Mouse (Mus musculus) intestine, embryonic 14.5 days (tissue): ENCODE measurements around the gene Ptprg. TPM values are rescaled to one million over a fixed set of nuclear protein-coding genes. Genes with fewer than 3 reads are reported as not detected.

Experiments
- ATAC-seq: fragments of 200-750 bp; cut with Nextera tagmentation; replicated peaks from 2 replicates; pipeline ENCODE4 v1.8.0; 2017; ENCODE audit warnings: low read depth, moderate number of reproducible peaks, moderate TSS enrichment, moderate library complexity; ENCODE audit not compliant: low FRiP score, low TSS enrichment
- DNase-seq: peaks from one replicate; pipeline ENCODE4 v3.0.0-alpha.2; 2018; ENCODE audit warnings: low spot score
- H3K27ac ChIP-seq: fragments of 300-500 bp; sonication (generic); 2 replicates; pipeline ENCODE4 v1.5.1; 2014; ENCODE audit warnings: low read depth, mild to moderate bottlenecking, control low read depth
- H3K27me3 ChIP-seq: fragments of 300-500 bp; sonication (generic); replicated peaks from 2 replicates; pipeline ENCODE4 v1.6.1; 2014; ENCODE audit warnings: low read length, control low read depth; ENCODE audit not compliant: control insufficient read depth, insufficient read depth
- H3K36me3 ChIP-seq: fragments of 300-500 bp; sonication (generic); 2 replicates; pipeline ENCODE4 v1.6.1; 2014; ENCODE audit warnings: low read length, control low read depth; ENCODE audit not compliant: control insufficient read depth, insufficient read depth
- H3K4me1 ChIP-seq: fragments of 300-500 bp; sonication (generic); replicated peaks from 2 replicates; pipeline ENCODE4 v1.6.1; 2014; ENCODE audit warnings: low read length, control low read depth, mixed read lengths; ENCODE audit not compliant: control insufficient read depth, insufficient read depth
- H3K4me2 ChIP-seq: fragments of 300-500 bp; sonication (generic); 2 replicates; pipeline ENCODE4 v1.6.1; 2014; ENCODE audit warnings: low read length
- H3K4me3 ChIP-seq: fragments of 300-500 bp; sonication (generic); 2 replicates; pipeline ENCODE4 v1.5.1; 2014; ENCODE audit warnings: low read depth, low read length, control low read depth, mixed read lengths
- H3K9ac ChIP-seq: fragments of 300-500 bp; sonication (generic); 2 replicates; pipeline ENCODE4 v1.6.1; 2014; ENCODE audit warnings: mild to moderate bottlenecking, low read length
- H3K9me3 ChIP-seq: fragments of 300-500 bp; sonication (generic); 2 replicates; pipeline ENCODE4 v1.6.1; 2016; ENCODE audit warnings: low read length, control low read depth; ENCODE audit not compliant: control insufficient read depth
- WGBS: fragments of 180-500 bp; shearing (Covaris S2); extraction: QIAGEN DNeasy Blood & Tissue Kit; methylation state at CpG from one replicate; pipeline ENCODE4 v1.1.7; 2014; 5-methylcytosine and 5-hydroxymethylcytosine counted together
- polyA plus RNA-seq: library from polyadenylated mRNA; unstranded; fragments of >200 nt; fragmentation: Nextera tagmentation; extraction: Ambion mirVana; gene quantifications from 2 replicates; pipeline ENCODE4 v1.2.1, GENCODE M21; 2014

Ptprg gene
- polyA plus RNA-seq, 1 experiment from 2014 or later, result 25.1 TPM

DNA sequence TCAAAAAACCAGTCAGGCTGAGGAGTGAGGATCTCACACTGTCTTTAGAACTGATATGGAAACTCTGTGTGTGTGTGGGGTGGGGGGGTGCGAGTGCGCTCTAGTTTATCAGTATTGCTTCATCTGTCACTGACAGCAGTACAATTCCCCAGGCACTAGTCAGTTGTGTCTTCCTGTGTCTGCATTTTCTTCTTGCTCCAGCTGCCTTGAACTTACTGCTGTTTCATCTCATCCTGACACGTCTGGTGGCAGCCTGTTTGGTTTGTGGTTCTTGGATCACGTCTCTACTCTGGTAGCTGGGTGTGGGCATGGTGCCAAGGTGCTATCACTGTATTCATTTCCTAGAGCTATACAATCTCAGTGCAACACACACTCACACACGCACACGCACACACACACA, 64.0 kb downstream of the Ptprg start:
- ATAC-seq, result peak; percentile 61; the same call in 1 of the 2 replicates
- Histone ChIP-seq H3K27ac (no peak overlapping the region), H3K36me3 (no peaks in the 10 kb centered on the region), H3K4me2 (no peak overlapping the region), H3K27me3 (no peaks in the 10 kb centered on the region), H3K4me3 (no peak overlapping the region), H3K4me1 (peaks cover 13% of the 10 kb centered on the region), H3K9me3 (no peaks in the 10 kb centered on the region), H3K9ac (no peak overlapping the region)
- peak; percentile 65 for DNase-seq
- WGBS, result 27% methylated on average over 6 of the region's 6 CpGs

DNA sequence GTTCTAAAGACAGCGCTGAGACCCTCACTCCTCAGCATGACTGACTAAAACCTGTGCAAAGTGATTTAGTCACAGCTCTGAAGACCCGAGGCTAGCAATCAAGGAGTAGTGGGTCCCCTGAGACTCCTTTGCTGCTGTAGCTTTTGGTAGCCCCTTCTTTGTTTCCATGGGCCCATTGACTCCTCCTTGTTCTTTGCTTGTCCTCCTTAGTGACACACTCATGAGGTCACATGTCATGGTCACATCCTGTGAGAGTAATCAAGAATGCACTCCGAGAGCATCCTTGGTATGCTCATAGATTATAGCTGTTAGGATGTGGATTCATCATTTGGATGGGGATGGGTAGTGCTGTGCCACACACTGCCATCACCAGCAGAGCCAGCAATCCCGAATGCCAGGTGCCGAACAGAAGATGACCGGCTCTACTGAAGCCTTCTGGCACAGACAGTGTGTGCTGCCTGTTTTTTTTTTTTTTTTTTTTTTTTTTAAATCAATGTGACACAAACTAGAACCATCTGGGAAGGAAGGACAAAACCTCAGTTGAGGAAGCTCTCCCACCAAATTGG, 64.9 kb downstream of the Ptprg start:
- DNase-seq (no peak), ATAC-seq (no peak)
- no peak overlapping the region for H3K4me3 ChIP-seq
- H3K4me1 ChIP-seq, result peaks cover 13% of the 10 kb centered on the region
- H3K9ac ChIP-seq, result no peak overlapping the region
- no peak overlapping the region for H3K4me2 ChIP-seq
- H3K27me3 ChIP-seq, result no peaks in the 10 kb centered on the region
- WGBS, result 85% methylated on average over 6 of the region's 6 CpGs
- H3K27ac ChIP-seq, result no peak overlapping the region
- H3K36me3 ChIP-seq, result no peaks in the 10 kb centered on the region
- no peaks in the 10 kb centered on the region for H3K9me3 ChIP-seq

DNA sequence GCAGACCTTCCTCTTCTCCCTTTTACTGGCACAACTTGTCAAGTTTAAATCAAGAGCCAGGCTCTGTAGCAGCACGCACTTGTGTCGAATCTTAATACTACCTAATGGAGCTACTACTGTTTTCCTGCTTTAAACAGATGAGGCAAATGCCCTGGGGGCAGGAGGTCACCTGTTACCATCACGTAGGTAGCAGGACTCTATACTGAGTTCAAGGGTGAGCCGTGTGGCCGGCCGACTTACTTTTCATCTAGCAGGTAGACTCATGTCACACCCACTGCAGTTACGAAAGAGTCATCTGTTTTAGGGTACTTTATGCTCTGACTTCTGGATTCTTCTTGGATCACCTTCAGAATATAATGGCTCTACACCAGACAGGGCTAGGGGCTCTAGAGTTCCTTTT, 66.3 kb downstream of the Ptprg start:
- no peak for ATAC-seq
- Histone ChIP-seq H3K4me1 (peaks cover 13% of the 10 kb centered on the region), H3K9me3 (no peaks in the 10 kb centered on the region), H3K9ac (no peak overlapping the region), H3K27ac (no peak overlapping the region), H3K4me3 (no peak overlapping the region), H3K36me3 (no peaks in the 10 kb centered on the region), H3K27me3 (no peaks in the 10 kb centered on the region), H3K4me2 (no peak overlapping the region)
- 85% methylated on average over 7 of the region's 7 CpGs for WGBS
- DNase-seq, result no peak

DNA sequence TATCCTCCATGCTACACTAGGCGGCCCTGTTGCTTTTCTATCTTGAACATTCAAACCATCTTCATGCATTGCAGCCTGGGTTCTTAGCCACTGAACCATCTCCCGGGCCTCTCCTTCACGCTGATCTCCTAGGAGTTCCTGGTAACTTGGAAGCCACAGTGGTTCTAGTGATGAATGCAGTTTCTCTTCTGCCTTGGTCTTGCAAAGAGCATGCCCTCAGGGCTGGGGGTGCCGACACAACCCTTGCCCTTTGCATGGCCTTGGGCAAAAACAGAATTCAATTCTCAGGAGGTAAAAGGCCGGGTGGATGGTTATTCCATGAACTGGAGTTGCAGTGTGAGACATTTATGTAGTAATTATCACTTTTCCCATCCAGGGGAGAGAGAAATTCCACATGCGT, 67.0 kb downstream of the Ptprg start:
- WGBS, result 76% methylated on average over 6 of the region's 6 CpGs
- DNase-seq (no peak), ATAC-seq (no peak)
- H3K9ac ChIP-seq, result no peak overlapping the region
- no peaks in the 10 kb centered on the region for H3K9me3 ChIP-seq
- no peaks in the 10 kb centered on the region for H3K36me3 ChIP-seq
- H3K27ac ChIP-seq, result no peak overlapping the region
- no peaks in the 10 kb centered on the region for H3K27me3 ChIP-seq
- H3K4me2 ChIP-seq, result no peak overlapping the region
- no peak overlapping the region for H3K4me3 ChIP-seq
- H3K4me1 ChIP-seq, result peaks cover 13% of the 10 kb centered on the region

DNA sequence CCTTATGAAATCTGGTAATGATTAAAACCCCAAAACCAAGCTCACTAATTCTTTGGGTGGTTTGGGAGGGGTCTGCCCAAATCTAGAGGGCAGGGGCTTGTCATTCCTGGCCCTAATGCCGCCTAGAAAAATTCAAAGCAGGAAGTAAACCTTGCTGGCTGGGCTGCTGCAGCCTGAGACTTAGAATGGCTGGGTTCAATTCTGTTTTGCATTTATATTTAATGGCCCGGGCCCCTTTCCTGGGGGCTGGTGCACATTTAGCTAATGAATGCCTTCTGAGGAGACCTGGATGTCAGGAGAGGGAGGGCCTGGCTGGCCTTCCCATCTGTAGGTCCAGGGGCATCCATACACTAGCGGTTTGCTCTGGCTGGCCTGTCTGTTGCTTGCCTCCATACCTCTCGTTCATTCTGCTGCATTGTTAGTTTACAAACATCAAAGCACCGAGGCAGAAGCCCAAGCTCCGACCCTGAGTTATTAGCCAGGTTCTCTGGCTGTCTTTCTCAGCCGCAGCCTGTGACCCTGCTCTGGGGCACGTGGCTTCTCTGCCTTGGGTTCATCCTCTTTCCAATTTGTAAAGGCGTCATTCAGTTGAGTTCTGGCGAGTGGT, 67.7 kb downstream of the Ptprg start:
- WGBS, result 29% methylated on average over 10 of the region's 10 CpGs
- H3K36me3 ChIP-seq, result no peaks in the 10 kb centered on the region
- H3K4me3 ChIP-seq, result no peak overlapping the region
- H3K9ac ChIP-seq, result no peak overlapping the region
- no peak overlapping the region for H3K4me2 ChIP-seq
- H3K27ac ChIP-seq, result no peak overlapping the region
- H3K4me1 ChIP-seq, result peaks cover 13% of the 10 kb centered on the region
- no peaks in the 10 kb centered on the region for H3K27me3 ChIP-seq
- ATAC-seq (no peak), DNase-seq (no peak)
- H3K9me3 ChIP-seq, result no peaks in the 10 kb centered on the region

DNA sequence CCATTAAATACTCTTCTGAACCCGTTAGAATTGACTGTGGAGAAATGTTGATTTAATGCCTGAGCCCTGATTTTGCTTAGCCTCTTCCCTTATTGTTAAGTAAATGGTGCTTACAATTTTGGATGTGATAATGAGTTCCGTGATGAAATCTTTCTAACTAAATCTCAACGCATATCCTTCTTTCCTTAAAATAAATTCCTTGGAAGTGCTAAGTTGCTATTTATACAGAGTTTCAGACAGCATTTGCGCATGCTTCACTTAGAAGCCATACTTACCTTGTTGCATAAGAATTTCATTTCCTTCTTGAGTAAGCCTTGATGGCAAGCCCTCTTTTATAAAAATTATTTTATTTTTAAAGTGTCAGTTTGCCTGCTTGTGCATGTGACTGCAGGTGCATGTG, 70.2 kb downstream of the Ptprg start:
- H3K36me3 ChIP-seq, result no peaks in the 10 kb centered on the region
- no peak for ATAC-seq
- DNase-seq, result no peak
- H3K27ac ChIP-seq, result no peak overlapping the region
- no peak overlapping the region for H3K4me2 ChIP-seq
- no peaks in the 10 kb centered on the region for H3K27me3 ChIP-seq
- H3K9ac ChIP-seq, result no peak overlapping the region
- 87% methylated on average over 4 of the region's 4 CpGs for WGBS
- H3K9me3 ChIP-seq, result no peaks in the 10 kb centered on the region
- peaks cover 6% of the 10 kb centered on the region for H3K4me1 ChIP-seq
- no peak overlapping the region for H3K4me3 ChIP-seq

DNA sequence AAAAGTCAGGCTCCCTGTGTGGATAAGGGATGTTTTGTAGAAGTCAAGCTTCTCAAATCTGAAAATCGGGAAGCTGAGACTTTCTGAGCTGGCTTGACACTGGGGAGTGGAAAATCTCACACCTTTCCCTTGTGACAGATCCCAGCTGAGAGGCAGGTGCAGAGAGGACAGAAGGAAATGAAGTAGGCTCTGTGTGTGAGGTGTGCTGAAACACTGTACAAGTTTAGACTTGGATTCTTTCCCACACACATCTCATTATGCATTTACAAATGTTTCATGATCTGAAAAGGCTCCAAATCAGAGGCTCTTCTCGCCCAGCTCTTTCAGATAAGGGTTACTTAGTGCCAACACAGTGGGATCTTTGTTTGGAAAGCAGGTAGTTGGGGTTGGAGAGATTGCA, 77.4 kb downstream of the Ptprg start:
- 53% methylated on average over 2 of the region's 2 CpGs for WGBS
- H3K4me2 ChIP-seq, result no peak overlapping the region

DNA sequence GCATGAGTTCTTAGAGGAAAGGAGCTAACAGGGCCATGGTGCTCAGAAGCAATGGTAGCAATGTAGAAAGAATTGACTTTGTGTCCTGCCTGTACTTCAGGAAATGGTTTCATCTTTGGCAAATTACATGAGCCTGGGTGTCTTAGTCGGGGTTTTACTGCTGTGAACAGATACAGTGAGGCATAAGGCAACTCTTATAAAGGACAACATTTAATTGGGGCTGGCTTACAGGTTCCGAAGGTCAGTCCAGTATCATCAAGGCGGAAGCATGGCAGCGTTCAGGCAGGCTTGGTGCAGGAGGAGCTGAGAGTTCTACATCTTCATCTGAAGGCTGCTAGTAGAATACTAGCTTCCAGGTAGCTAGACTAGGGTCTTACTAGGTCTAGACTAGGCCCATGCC, 78.2 kb downstream of the Ptprg start:
- 92% methylated on average over 4 of the region's 4 CpGs for WGBS
- DNase-seq (no peak), ATAC-seq (no peak)
- Histone ChIP-seq H3K9ac (no peak overlapping the region), H3K27ac (no peak overlapping the region), H3K4me2 (no peak overlapping the region), H3K9me3 (no peaks in the 10 kb centered on the region), H3K4me1 (no peaks in the 10 kb centered on the region), H3K27me3 (no peaks in the 10 kb centered on the region), H3K4me3 (no peak overlapping the region), H3K36me3 (no peaks in the 10 kb centered on the region)

More for the DNA sequence above, 77.4 kb downstream of the Ptprg start:
- ATAC-seq (no peak), DNase-seq (no peak)
- no peaks in the 10 kb centered on the region for H3K36me3 ChIP-seq
- H3K4me1 ChIP-seq, result no peaks in the 10 kb centered on the region
- H3K4me3 ChIP-seq, result no peak overlapping the region
- H3K27ac ChIP-seq, result no peak overlapping the region
- no peaks in the 10 kb centered on the region for H3K9me3 ChIP-seq
- H3K9ac ChIP-seq, result no peak overlapping the region
- no peaks in the 10 kb centered on the region for H3K27me3 ChIP-seq

DNA sequence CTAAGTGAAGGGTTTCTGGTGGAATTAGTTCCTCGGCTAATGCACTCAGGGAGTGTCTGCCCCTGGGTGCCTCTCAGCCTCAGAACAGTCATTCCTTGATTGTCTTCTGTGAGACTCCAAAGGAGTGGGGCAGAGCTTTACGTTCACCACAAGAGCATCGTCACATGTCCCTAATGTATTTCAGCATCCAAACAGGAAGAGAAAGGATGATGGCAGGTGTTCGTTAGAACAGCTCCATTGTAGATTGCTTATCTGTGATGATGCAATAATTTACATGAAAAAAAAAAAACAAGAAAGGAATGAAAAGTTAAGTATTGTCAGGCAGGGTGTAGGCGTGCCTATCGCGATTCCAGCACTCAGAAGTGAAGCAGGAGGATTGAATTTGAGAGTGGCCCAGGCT, 84.3 kb downstream of the Ptprg start:
- H3K9me3 ChIP-seq, result no peaks in the 10 kb centered on the region
- ATAC-seq (no peak), DNase-seq (no peak)
- H3K4me3 ChIP-seq, result no peak overlapping the region
- no peak overlapping the region for H3K4me2 ChIP-seq
- peaks cover 7% of the 10 kb centered on the region; the same call in 1 of the 2 replicates for H3K4me1 ChIP-seq
- no peak overlapping the region for H3K9ac ChIP-seq
- 80% methylated on average over 7 of the region's 7 CpGs for WGBS
- no peaks in the 10 kb centered on the region for H3K36me3 ChIP-seq
- H3K27ac ChIP-seq, result no peak overlapping the region
- no peaks in the 10 kb centered on the region for H3K27me3 ChIP-seq
